Mouse (Mus musculus) liver, embryonic 15.5 days (tissue): ENCODE data around the gene Ndufaf8. TPM values are rescaled to one million over a fixed set of nuclear protein-coding genes. Genes with fewer than 3 reads are reported as not detected.
A peak's percentile ranks its signal among the peaks of the same experiment; 100 is the strongest.

ENCODE experiments used
- ATAC-seq: fragments of 200-750 bp; cut with Nextera tagmentation; 2 replicates; pipeline ENCODE4 v1.8.0; 2017; ENCODE audit warnings: moderate number of reproducible peaks, mild to moderate bottlenecking, moderate library complexity; ENCODE audit not compliant: insufficient read depth
- H3K27ac ChIP-seq: fragments of 300-500 bp; sonication (generic); replicated peaks from 2 replicates; pipeline ENCODE4 v1.5.1; 2015; ENCODE audit warnings: mild to moderate bottlenecking, inconsistent platforms
- H3K27me3 ChIP-seq: fragments of 300-500 bp; sonication (generic); 2 replicates; pipeline ENCODE4 v1.6.1; 2015; ENCODE audit warnings: mild to moderate bottlenecking, inconsistent platforms
- H3K36me3 ChIP-seq: fragments of 300-500 bp; sonication (generic); replicated peaks from 2 replicates; pipeline ENCODE4 v1.6.1; 2015; ENCODE audit warnings: moderate library complexity, mild to moderate bottlenecking, inconsistent platforms
- H3K4me1 ChIP-seq: fragments of 300-500 bp; sonication (generic); replicated peaks from 2 replicates; pipeline ENCODE4 v1.6.1; 2015; ENCODE audit warnings: inconsistent platforms
- H3K4me2 ChIP-seq: fragments of 300-500 bp; sonication (generic); 2 replicates; pipeline ENCODE4 v1.6.1; 2015; ENCODE audit warnings: moderate library complexity, mild to moderate bottlenecking, inconsistent platforms
- H3K4me3 ChIP-seq: fragments of 300-500 bp; sonication (generic); replicated peaks from 2 replicates; pipeline ENCODE4 v1.5.1; 2015; ENCODE audit warnings: mild to moderate bottlenecking, inconsistent platforms
- H3K9ac ChIP-seq: fragments of 300-500 bp; sonication (generic); 2 replicates; pipeline ENCODE4 v1.6.1; 2015; ENCODE audit warnings: moderate library complexity, mild to moderate bottlenecking, inconsistent platforms
- H3K9me3 ChIP-seq: fragments of 300-500 bp; sonication (generic); replicated peaks from 2 replicates; pipeline ENCODE4 v1.6.1; 2016; ENCODE audit warnings: inconsistent platforms
- WGBS: fragments of 180-500 bp; shearing (Covaris S2); methylation state at CpG from one replicate; pipeline ENCODE4 v1.1.7; 2015; ENCODE audit warnings: mixed read lengths; ENCODE audit not compliant: insufficient replicate concordance; 5-methylcytosine and 5-hydroxymethylcytosine counted together
- polyA plus RNA-seq: library from polyadenylated mRNA; unstranded; fragments of >200 nt; fragmentation: Nextera tagmentation; extraction: Ambion mirVana; gene quantifications from 2 replicates; pipeline ENCODE4 v1.2.1, GENCODE M21; 2015

Gene Ndufaf8
- 38.9 and 42.8 TPM in 2 replicates for polyA plus RNA-seq

DNA sequence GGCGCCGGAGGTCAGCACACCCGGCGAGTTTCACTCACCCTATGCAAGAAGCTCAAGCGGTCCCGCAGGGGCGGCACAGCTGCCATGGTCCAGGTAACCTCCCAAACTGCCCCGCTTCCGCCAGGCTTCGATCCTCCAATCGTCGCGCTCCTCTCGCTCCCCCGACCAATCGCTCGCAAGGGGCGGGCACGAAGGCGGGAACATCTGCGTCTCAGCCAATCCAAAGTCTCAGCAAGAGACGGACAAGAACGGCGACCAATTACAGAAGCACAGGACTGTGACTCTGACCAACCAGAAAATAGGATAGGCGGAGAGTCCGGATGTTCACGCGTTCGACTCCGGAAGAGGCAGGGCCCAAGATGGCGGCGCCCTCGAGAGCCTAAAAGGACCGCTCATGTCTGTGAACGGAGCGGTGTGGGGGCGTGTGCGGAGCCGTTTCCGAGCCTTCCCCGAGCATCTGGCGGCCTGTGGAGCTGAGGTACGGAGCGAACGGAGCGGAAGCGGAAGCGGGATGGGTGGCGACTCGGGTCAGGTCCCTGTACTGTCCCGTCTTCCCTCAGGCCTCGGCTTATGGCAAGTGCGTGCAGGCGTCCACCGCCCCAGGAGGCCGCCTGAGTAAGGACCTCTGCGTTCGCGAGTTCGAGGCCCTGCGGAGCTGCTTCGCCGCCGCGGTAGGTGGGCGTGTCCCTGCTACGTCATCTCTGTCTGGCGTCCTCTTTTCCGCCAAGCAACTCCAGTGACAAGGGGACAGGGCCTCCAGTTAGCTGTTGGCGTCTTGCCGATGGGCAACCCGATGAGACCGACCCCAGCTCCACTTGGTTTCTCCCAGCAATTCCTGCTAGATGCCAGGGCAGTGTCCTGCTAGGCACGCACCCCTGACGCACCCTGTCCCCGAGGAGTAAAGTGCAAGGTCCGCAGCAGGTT lies at the start of gene Ndufaf8, which contains the start of gene Tepsin:
Gene Ndufaf8, plus strand, starts transcription at position 341 of the 924 bp plus-strand sequence.
Gene Tepsin, minus strand, starts transcription at position 144 of the 924 bp plus-strand sequence.
- under 1% methylated on average over 77 of the region's 77 CpGs for WGBS
- peak within 1 kb of the TSS; percentile 88 for H3K9ac ChIP-seq
- H3K4me1 ChIP-seq, result peaks cover 25% of the 10 kb centered on the region
- peak; percentile 96 for ATAC-seq
- H3K4me2 ChIP-seq, result peak within 1 kb of the TSS; percentile 95
- H3K27ac ChIP-seq, result peak within 1 kb of the TSS; percentile 91
- H3K4me3 ChIP-seq, result peak within 1 kb of the TSS; percentile 93
- no peaks in the 10 kb centered on the region for H3K9me3 ChIP-seq
- H3K36me3 ChIP-seq, result peaks cover 20% of the 10 kb centered on the region
- H3K27me3 ChIP-seq, result no peaks in the 10 kb centered on the region

DNA sequence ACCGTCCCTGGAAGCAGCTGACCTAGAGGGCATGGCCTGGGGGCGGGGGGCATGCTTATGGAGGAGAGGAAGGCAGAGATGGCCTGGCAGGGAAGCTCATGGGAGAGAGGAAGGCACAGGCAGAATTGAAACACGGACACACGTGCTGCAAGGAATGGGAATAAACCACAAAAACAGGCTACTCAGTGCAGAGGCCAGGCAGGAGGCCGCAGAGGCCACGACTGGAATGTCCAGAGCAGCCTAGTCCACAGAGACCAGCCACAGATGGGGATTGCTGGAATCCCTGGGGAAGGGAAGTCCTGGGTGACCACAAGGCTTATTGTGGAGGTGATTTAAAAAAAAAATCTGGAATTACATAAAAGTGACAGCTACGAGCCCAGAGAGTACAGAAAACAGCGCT lies 49.7 kb upstream of the Ndufaf8 start:
- H3K4me3 ChIP-seq, result no peak overlapping the region
- WGBS, result 61% methylated on average over 8 of the region's 8 CpGs
- no peak overlapping the region for H3K9ac ChIP-seq
- H3K4me1 ChIP-seq, result peaks cover 23% of the 10 kb centered on the region
- H3K27me3 ChIP-seq, result peaks cover 66% of the 10 kb centered on the region
- H3K9me3 ChIP-seq, result no peaks in the 10 kb centered on the region
- no peaks in the 10 kb centered on the region for H3K36me3 ChIP-seq
- ATAC-seq, result no peak
- H3K4me2 ChIP-seq, result no peak overlapping the region
- no peak overlapping the region for H3K27ac ChIP-seq

- no peak for ATAC-seq
- no peak overlapping the region for H3K9ac ChIP-seq
- no peak overlapping the region for H3K4me3 ChIP-seq
- H3K4me1 ChIP-seq, result peaks cover 16% of the 10 kb centered on the region; the same call in 1 of the 2 replicates
- H3K27me3 ChIP-seq, result peaks cover 48% of the 10 kb centered on the region
- no peaks in the 10 kb centered on the region for H3K9me3 ChIP-seq
- WGBS, result 40% methylated on average over 14 of the region's 14 CpGs
- H3K4me2 ChIP-seq, result no peak overlapping the region
- no peak overlapping the region for H3K27ac ChIP-seq
- H3K36me3 ChIP-seq, result no peaks in the 10 kb centered on the region
Measured at GRCm38 (mm10) chr11:120051124-120051811, 47.5 kb upstream of the Ndufaf8 start.

- no peak for ATAC-seq
- Histone ChIP-seq H3K27me3 (peaks cover 38% of the 10 kb centered on the region), H3K4me2 (no peak overlapping the region), H3K27ac (no peak overlapping the region), H3K4me3 (no peak overlapping the region), H3K36me3 (no peaks in the 10 kb centered on the region), H3K9me3 (no peaks in the 10 kb centered on the region), H3K4me1 (peaks cover 9% of the 10 kb centered on the region; the same call in 1 of the 2 replicates), H3K9ac (no peak overlapping the region)
- WGBS, result 58% methylated on average over 9 of the region's 9 CpGs
Measured at GRCm38 (mm10) chr11:120052274-120052673, 46.5 kb upstream of the Ndufaf8 start.

DNA sequence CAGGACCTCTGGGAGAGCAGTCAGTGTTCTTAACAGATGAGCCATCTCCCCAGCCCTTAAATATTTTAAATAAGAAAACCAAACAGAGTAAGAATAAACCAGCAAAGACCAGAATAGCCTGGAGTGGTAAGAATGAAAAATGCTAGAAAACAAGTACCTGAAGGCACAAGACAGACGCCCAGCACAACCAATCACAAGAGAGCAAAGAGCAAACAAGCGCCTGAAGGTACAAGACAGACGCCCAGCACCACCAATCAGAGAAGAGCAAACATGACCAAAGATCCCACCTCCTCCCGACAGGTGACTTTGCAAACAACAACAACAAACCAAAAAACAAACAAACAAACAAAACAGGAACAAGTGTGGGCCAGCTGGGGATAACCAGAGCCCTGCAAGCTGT lies 44.9 kb upstream of the Ndufaf8 start:
- Histone ChIP-seq H3K36me3 (no peaks in the 10 kb centered on the region), H3K27me3 (peaks cover 22% of the 10 kb centered on the region), H3K27ac (no peak overlapping the region), H3K9ac (no peak overlapping the region), H3K9me3 (no peaks in the 10 kb centered on the region), H3K4me1 (no peaks in the 10 kb centered on the region), H3K4me2 (no peak overlapping the region), H3K4me3 (no peak overlapping the region)
- ATAC-seq, result no peak
- WGBS, result 57% methylated on average over 4 of the region's 4 CpGs

DNA sequence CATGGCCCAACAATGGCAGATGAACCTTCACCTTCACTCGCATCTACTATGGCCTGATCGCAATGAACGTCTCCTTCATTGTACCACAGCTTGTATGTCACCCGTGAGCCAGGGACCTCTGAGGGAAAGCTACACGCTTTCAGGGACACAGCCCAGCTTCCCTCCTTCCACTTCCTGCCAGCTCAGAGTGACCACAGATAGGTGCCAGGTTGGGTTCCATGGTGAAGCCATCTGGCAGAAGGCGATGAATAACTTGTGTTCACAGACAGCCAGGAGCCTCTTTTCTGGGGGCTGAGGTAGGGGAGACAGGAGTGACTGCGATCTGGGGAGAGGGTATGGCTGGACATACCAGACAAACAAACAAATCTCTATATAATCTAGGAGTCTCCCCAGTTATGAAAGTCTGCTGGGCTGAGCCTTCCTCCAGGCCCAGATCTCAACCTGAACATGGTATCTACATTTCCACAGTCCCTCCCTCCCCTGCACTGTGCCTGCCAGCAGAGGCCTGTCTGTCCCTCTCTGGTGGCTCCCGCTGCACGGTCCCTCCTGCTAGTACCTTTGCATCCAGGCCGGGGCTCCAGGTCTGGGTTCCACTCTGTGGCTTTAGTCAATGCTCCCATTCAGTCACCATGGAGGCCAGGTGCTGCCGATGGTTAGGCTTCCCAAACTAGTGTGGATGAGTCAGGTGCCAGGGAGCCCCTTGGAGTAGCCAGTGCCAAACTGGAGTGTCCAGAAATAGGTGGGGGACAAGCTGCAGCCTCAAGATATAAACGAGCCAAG lies 42.6 kb upstream of the Ndufaf8 start:
- Histone ChIP-seq H3K4me2 (no peak overlapping the region), H3K9ac (no peak overlapping the region), H3K4me3 (no peak overlapping the region), H3K27ac (no peak overlapping the region), H3K4me1 (no peaks in the 10 kb centered on the region), H3K36me3 (no peaks in the 10 kb centered on the region), H3K9me3 (no peaks in the 10 kb centered on the region), H3K27me3 (peaks cover 8% of the 10 kb centered on the region)
- WGBS, result 65% methylated on average over 12 of the region's 12 CpGs
- ATAC-seq, result no peak

DNA sequence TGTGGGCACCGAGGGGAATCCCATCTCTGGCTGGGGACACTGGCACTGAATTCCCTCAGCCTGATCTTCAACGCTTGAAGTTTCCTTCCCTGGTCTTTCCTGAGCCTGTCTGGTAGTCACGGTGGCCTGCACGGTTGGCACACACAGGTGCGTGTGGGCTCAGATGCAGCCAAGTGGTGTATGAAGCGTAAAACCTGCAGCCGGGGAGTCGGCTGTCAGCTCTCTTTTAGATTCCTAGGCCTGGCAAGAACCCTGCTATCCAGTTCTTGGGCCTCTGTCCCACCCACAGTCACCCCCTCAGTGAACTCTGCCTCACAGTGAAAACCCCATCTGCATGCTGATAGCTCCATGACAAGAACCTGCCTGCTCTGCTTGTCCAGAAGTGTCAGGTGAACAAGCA lies 38.1 kb upstream of the Ndufaf8 start:
- Histone ChIP-seq H3K9ac (no peak overlapping the region), H3K36me3 (no peaks in the 10 kb centered on the region), H3K27ac (no peak overlapping the region), H3K27me3 (peaks cover 5% of the 10 kb centered on the region), H3K4me3 (no peak overlapping the region), H3K4me2 (no peak overlapping the region), H3K4me1 (no peaks in the 10 kb centered on the region; the same call in 1 of the 2 replicates), H3K9me3 (no peaks in the 10 kb centered on the region)
- 62% methylated on average over 8 of the region's 8 CpGs for WGBS
- no peak for ATAC-seq

- Histone ChIP-seq H3K9ac (no peak overlapping the region), H3K4me2 (no peak overlapping the region), H3K27me3 (peaks cover 5% of the 10 kb centered on the region), H3K4me3 (no peak overlapping the region), H3K27ac (0 out of 2 replicates have a peak overlapping the region, but pooled peaks have one; percentile 19), H3K9me3 (no peaks in the 10 kb centered on the region), H3K36me3 (no peaks in the 10 kb centered on the region), H3K4me1 (no peaks in the 10 kb centered on the region; the same call in 1 of the 2 replicates)
- 54% methylated on average over 5 of the region's 5 CpGs for WGBS
- no peak for ATAC-seq
Measured at GRCm38 (mm10) chr11:120063326-120063725, 35.4 kb upstream of the Ndufaf8 start.

DNA sequence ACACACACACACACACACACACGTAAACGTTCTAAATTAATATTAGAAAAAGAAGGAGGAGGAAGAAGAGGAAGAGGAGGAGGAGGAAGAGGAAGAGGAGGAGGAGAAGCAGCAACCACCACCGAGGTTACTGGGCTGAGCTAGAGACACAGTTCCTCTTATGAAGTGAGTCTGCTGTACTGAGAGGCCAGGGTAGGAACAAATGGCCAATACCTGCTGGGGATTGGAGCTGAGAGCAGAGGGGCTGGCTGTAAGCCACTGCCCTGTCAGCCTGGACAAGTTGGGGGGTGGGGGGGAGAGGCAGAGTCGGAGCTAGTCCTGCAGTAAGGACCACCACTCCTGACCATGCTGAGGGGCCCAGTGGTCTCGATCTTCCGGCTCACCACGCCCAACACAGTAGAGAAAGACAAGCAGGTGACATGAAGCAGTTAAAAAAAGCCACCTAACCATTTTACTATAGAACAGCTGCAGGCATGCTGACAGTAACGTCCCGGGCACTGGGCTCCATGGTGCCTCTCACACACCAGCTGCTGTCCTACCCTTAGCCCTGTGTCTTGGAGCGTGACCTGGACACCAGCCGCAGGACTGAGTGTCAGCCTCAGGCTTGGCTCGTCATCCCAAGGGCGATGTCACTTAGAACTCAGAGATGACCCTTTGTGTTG lies 34.6 kb upstream of the Ndufaf8 start:
- Histone ChIP-seq H3K4me3 (no peak overlapping the region), H3K4me2 (no peak overlapping the region), H3K27me3 (peaks cover 5% of the 10 kb centered on the region), H3K9ac (no peak overlapping the region), H3K9me3 (no peaks in the 10 kb centered on the region), H3K36me3 (no peaks in the 10 kb centered on the region), H3K4me1 (no peaks in the 10 kb centered on the region; the same call in 1 of the 2 replicates), H3K27ac (peak overlapping the region; percentile 51; the same call in 1 of the 2 replicates)
- 60% methylated on average over 13 of the region's 13 CpGs for WGBS
- no peak for ATAC-seq

DNA sequence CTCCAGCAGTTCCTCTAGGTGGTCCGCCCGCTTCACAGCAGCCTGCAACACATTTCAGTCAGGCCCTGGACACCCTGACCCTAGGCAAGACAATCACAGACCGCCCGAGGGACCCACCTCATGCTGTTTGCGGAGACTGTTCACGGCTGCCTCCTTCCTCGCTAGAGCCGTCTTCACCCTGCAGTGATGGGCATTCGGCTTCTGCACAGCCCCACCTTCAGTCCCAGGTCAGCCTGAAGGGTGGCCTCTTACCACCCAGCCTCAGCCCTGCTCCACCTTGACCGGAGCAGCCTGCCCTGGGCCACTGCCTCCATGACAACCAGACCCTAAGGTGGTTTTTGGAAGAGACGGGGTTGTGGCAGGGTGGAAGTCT lies 34.1 kb upstream of the Ndufaf8 start:
- Histone ChIP-seq H3K4me1 (no peaks in the 10 kb centered on the region; the same call in 1 of the 2 replicates), H3K9ac (no peak overlapping the region), H3K27ac (peak overlapping the region; percentile 51; the same call in 1 of the 2 replicates), H3K36me3 (no peaks in the 10 kb centered on the region), H3K4me3 (no peak overlapping the region), H3K27me3 (peaks cover 5% of the 10 kb centered on the region; the same call in 1 of the 2 replicates), H3K9me3 (no peaks in the 10 kb centered on the region), H3K4me2 (no peak overlapping the region)
- peak; percentile 20; the same call in 1 of the 2 replicates for ATAC-seq
- 70% methylated on average over 11 of the region's 11 CpGs for WGBS
